Mouse (Mus musculus) embryonic facial prominence, embryonic 15.5 days (tissue): Measurements from ENCODE around the gene Mfsd6l. TPM values are rescaled to one million over a fixed set of nuclear protein-coding genes. Genes with fewer than 3 reads are reported as not detected.

Experiments
- ATAC-seq: fragments of 200-750 bp; cut with Nextera tagmentation; 2 replicates; pipeline ENCODE4 v1.8.0; 2017; ENCODE audit warnings: low read depth, moderate TSS enrichment; ENCODE audit not compliant: insufficient number of reproducible peaks, low FRiP score, low TSS enrichment
- H3K27ac ChIP-seq: fragments of 300-500 bp; sonication (generic); replicated peaks from 2 replicates; pipeline ENCODE4 v1.5.1; 2015; ENCODE audit warnings: mild to moderate bottlenecking, inconsistent platforms
- H3K27me3 ChIP-seq: fragments of 300-500 bp; sonication (generic); 2 replicates; pipeline ENCODE4 v1.6.1; 2015; ENCODE audit warnings: inconsistent platforms
- H3K36me3 ChIP-seq: fragments of 300-500 bp; sonication (generic); 2 replicates; pipeline ENCODE4 v1.6.1; 2015; ENCODE audit warnings: mild to moderate bottlenecking, inconsistent platforms
- H3K4me1 ChIP-seq: fragments of 300-500 bp; sonication (generic); 2 replicates; pipeline ENCODE4 v1.6.1; 2015; ENCODE audit warnings: inconsistent platforms
- H3K4me2 ChIP-seq: fragments of 300-500 bp; sonication (generic); replicated peaks from 2 replicates; pipeline ENCODE4 v1.6.1; 2015; ENCODE audit warnings: mild to moderate bottlenecking, inconsistent platforms
- H3K4me3 ChIP-seq: fragments of 300-500 bp; sonication (generic); replicated peaks from 2 replicates; pipeline ENCODE4 v1.5.1; 2015; ENCODE audit warnings: mild to moderate bottlenecking, inconsistent platforms
- H3K9ac ChIP-seq: fragments of 300-500 bp; sonication (generic); 2 replicates; pipeline ENCODE4 v1.6.1; 2015; ENCODE audit warnings: inconsistent platforms
- H3K9me3 ChIP-seq: fragments of 300-500 bp; sonication (generic); replicated peaks from 2 replicates; pipeline ENCODE4 v1.6.1; 2016; ENCODE audit warnings: inconsistent platforms
- WGBS: fragments of 180-500 bp; shearing (Covaris S2); methylation state at CpG from one replicate; pipeline ENCODE4 v1.1.7; 2015; 5-methylcytosine and 5-hydroxymethylcytosine counted together
- polyA plus RNA-seq: library from polyadenylated mRNA; unstranded; fragments of >200 nt; fragmentation: Nextera tagmentation; extraction: Ambion mirVana; gene quantifications from 2 replicates; pipeline ENCODE4 v1.2.1, GENCODE M21; 2015

Gene Mfsd6l
- polyA plus RNA-seq, 1 experiment from 2014 or later = 3.4 TPM

DNA sequence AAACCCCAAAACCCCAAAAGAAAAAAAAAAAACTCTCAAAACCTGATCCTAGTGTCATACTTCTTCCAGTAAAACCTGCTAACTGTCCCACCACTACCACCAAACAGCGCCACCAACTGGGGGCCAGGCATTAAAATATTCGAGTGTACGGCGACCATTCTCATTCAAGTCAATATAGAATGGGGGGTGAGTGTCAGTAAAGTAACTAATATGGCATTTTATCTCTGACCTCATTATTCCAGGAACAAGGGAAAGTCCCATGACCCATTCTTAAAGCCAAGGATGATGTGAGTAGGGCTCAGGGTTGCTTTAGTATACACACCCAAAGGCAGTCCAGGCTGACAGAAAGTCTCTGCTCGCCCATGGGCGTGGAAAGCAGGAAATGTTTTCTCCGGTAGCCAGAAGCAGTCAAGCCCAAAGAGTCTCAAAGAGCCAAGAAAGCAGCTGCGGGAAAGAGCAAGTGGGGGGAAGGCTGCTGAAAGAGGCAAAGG is 2.0 kb upstream of the Mfsd6l start:
- no peaks in the 10 kb centered on the region for H3K36me3 ChIP-seq
- 36% methylated on average over 8 of the region's 8 CpGs for WGBS

DNA sequence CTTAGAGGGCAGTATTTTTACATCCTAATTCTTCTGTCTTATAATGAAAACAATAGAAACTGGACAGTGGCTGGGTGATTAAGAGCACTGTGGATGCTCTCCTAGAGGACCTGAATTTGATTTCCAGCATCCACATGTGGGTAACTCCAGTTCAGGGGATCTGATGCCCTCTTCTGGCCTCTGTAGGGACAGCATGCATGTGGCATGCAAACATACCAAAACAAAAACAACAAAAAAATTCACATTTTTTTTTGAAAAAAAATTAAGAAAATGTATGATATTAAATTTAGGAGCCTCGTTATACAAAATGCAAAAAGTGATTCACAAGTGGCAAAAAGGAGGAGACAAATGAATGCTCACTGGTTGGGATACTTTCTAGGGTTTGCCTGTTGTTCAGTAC is 3.6 kb downstream of the Mfsd6l start:
- no peak for ATAC-seq
- Histone ChIP-seq H3K9me3 (no peaks in the 10 kb centered on the region), H3K4me2 (no peak overlapping the region), H3K36me3 (no peaks in the 10 kb centered on the region), H3K4me1 (peaks cover 7% of the 10 kb centered on the region; the same call in 1 of the 2 replicates), H3K27me3 (peaks cover 9% of the 10 kb centered on the region; the same call in 1 of the 2 replicates), H3K27ac (no peak overlapping the region), H3K9ac (no peak overlapping the region), H3K4me3 (no peak overlapping the region)
- WGBS = 38% methylated on average over 1 of the region's 1 CpGs

More for the DNA sequence above, 2.0 kb upstream of the Mfsd6l start:
- Histone ChIP-seq H3K9ac (no peak overlapping the region), H3K4me2 (no peak overlapping the region), H3K4me3 (no peak overlapping the region), H3K27me3 (peaks cover 9% of the 10 kb centered on the region; the same call in 1 of the 2 replicates), H3K4me1 (peaks cover 7% of the 10 kb centered on the region; the same call in 1 of the 2 replicates), H3K27ac (no peak overlapping the region), H3K9me3 (no peaks in the 10 kb centered on the region)
- ATAC-seq = no peak

DNA sequence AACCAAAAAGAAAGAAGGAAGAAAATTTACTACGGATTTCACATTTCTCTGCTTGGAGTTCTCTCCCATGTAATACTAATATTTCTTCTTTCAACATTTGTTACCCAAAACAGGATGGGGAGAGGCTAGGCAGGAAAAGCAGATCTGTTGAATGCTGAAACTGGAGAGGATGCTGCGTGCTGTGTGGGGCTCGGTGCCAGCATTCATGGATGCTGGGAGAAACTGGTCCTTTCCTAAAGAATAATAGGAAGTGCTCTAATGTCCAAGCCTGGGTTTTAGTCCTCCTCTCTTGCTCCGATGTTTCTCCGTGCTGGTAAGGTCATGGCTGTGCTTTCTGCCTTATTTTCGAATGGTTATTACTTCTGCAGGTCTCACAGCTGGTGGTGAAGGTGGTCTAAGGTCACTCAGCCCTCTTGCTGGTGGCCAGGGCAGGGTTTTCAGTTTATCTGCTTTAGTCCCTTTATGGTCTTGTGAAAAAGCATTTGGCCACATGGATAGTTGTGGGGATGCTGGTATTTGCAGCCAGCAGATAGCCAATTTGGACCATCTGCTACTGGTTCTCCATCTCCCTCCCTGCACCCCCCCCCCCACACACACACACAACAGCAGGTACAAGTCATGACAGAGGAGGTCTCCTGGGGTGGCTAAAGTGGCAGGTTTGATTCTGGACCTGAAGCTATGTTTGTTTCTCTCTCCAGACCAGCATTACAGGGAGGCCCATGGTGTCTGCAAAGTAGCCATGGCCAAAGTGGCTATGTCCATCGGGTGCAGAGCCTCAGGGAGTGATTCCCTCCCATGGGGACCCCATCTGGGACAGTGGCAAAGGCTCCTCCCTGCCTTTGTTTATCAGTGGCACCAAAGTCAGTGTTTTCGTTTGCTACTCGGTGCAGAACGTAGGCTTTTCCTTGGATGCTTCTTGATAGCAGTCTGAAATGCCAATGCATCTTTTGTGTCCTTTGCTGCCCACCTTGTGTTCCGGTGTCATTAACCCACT is 6.3 kb downstream of the Mfsd6l start:
- Histone ChIP-seq H3K27me3 (no peaks in the 10 kb centered on the region), H3K27ac (no peak overlapping the region), H3K4me1 (0 out of 2 replicates have a peak, but pooled peaks cover 6% of the 10 kb centered on the region), H3K36me3 (no peaks in the 10 kb centered on the region), H3K9me3 (no peaks in the 10 kb centered on the region), H3K4me2 (no peak overlapping the region), H3K9ac (no peak overlapping the region), H3K4me3 (no peak overlapping the region)
- ATAC-seq = no peak
- WGBS = 77% methylated on average over 11 of the region's 11 CpGs

DNA sequence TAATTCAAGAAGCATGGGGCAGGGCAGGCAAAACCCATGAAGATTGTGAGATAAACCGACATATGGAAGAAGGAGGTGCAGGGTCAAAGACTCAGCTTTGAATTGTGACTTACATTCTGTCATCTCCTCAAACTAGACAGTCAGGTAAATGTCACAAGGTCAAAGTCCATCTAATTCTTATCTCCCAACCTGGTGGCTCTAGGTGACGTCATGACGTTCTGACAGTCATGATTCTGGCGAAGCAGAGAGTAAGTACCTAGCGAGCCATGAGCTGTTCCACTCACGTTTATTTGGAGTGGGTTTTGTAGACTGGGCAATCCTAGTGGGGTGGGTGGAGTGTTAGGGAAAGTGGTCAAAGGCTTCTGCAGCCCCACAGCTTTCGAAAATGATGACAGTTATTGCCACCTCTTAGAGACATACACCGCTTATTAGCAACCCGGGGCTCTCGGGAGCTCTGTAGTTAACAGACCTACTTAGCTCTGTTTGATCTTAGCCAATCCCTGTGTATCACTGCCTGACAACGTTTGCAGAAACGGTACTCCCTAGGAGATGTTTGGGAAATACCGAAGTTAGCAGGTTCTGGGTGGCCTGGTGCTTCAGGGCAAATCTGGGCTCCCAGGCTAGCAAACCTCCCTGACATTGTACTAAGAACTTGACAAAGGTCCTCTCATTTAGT is 8.5 kb downstream of the Mfsd6l start:
- H3K9me3 ChIP-seq = no peaks in the 10 kb centered on the region
- no peak for ATAC-seq
- WGBS = 68% methylated on average over 13 of the region's 13 CpGs

DNA sequence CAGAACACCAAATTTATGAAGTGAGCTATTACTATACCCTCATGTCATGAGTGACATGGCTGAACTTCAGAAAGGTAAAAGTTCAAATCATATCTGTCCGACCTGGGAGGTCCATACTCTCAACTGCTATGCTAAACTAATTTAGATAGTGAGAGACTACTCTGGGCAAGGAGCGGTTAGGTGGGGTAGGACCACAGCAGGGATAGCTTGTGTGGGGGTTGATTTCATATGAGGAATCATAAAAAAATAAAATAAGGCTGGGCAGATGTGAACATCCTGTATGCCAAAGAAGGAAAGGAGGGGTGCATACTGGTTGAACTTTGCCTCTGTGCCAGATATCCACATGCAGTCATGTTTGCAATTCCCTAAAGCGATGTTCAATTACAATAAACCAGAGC is 9.0 kb downstream of the Mfsd6l start:
- Histone ChIP-seq H3K4me2 (no peak overlapping the region), H3K36me3 (no peaks in the 10 kb centered on the region), H3K9me3 (no peaks in the 10 kb centered on the region), H3K9ac (no peak overlapping the region), H3K27me3 (no peaks in the 10 kb centered on the region), H3K4me3 (no peak overlapping the region), H3K27ac (no peak overlapping the region), H3K4me1 (0 out of 2 replicates have a peak, but pooled peaks cover 6% of the 10 kb centered on the region)
- ATAC-seq = no peak
- 79% methylated on average over 3 of the region's 3 CpGs for WGBS

More for the DNA sequence above, 8.5 kb downstream of the Mfsd6l start:
- H3K4me1 ChIP-seq = 0 out of 2 replicates have a peak, but pooled peaks cover 6% of the 10 kb centered on the region
- H3K27ac ChIP-seq = no peak overlapping the region
- H3K4me3 ChIP-seq = no peak overlapping the region
- H3K4me2 ChIP-seq = no peak overlapping the region
- H3K27me3 ChIP-seq = no peaks in the 10 kb centered on the region
- H3K36me3 ChIP-seq = no peaks in the 10 kb centered on the region
- H3K9ac ChIP-seq = no peak overlapping the region

DNA sequence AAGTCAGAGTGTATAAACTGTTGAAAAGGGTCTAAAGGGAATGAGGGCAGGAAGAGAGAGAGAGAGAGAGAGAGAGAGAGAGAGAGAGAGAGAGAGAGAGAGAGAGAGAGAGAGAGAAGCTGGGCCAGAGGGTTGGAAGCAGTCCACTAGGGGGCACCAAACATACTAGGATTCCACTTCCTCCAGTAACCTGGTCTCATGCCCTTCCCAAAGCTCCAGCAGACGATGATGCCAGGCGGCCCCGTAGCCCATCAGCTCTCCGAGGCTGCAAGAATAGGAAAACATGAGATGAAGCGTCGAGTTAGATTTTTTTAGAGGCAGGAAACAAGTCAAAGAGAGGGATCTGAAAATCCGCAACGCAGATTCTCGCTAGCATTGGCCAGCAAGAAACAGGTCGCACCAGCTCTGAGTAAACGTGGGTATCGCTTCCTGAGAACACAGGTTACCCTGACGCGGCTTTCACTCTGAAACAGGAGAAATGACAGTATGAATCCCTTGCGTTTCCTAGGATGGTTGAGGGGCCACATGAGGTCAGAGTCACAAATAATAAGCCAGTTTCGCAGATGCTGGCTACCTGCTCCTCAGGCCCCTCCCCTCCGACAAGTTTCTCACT is 10.6 kb downstream of the Mfsd6l start:
- H3K4me2 ChIP-seq = peak overlapping the region; percentile 63
- no peaks in the 10 kb centered on the region for H3K27me3 ChIP-seq
- H3K4me1 ChIP-seq = 0 out of 2 replicates have a peak, but pooled peaks cover 6% of the 10 kb centered on the region
- no peak for ATAC-seq
- H3K9me3 ChIP-seq = no peaks in the 10 kb centered on the region
- H3K27ac ChIP-seq = no peak overlapping the region
- peak overlapping the region; percentile 35 for H3K4me3 ChIP-seq
- H3K36me3 ChIP-seq = no peaks in the 10 kb centered on the region
- 16% methylated on average over 17 of the region's 17 CpGs for WGBS
- H3K9ac ChIP-seq = no peak overlapping the region

DNA sequence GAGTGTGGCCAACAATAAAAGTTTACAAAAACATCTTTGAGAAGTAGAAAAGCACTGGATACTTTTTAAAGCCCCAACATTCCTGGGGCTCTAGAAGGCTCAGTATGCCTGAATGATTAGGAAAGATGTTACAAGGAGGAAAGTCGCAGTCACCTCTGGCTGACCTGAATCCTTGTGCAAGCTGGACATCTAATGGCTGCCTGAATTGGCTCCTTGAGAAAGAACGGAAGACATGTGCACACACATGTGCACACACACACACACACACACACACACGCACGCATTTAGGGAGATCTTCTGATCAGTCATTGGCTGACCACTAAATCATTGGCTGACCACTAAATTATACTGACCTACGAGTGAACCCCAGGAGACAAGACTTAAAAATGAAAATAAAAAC is 14.9 kb downstream of the Mfsd6l start:
- H3K4me2 ChIP-seq = no peak overlapping the region
- no peak for ATAC-seq
- 77% methylated on average over 5 of the region's 5 CpGs for WGBS

DNA sequence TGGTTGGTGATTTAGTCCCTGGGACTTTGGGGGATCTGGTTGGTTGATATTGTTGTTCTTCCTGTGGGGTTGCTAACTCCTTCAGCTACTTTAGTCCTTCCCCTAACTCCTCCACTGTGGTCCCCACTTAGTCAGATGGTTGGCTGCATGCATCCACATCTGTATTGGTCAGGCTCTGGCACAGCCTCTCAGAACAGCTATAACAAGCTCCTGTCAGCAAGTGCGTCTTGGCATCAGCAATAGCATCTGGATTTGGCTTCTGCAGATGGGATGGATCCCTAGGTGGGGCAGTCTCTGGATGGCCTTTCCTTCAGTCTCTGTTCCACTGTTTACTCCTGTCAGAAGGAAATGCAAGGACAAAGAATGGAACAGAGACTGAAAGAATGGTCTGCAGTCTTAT is 21.1 kb downstream of the Mfsd6l start:
- WGBS = 76% methylated on average over 1 of the region's 1 CpGs
- no peak for ATAC-seq

More for the DNA sequence above, 14.9 kb downstream of the Mfsd6l start:
- Histone ChIP-seq H3K9me3 (no peaks in the 10 kb centered on the region), H3K27ac (no peak overlapping the region), H3K9ac (no peak overlapping the region), H3K27me3 (no peaks in the 10 kb centered on the region), H3K4me3 (no peak overlapping the region), H3K36me3 (no peaks in the 10 kb centered on the region), H3K4me1 (0 out of 2 replicates have a peak, but pooled peaks cover 6% of the 10 kb centered on the region)

DNA sequence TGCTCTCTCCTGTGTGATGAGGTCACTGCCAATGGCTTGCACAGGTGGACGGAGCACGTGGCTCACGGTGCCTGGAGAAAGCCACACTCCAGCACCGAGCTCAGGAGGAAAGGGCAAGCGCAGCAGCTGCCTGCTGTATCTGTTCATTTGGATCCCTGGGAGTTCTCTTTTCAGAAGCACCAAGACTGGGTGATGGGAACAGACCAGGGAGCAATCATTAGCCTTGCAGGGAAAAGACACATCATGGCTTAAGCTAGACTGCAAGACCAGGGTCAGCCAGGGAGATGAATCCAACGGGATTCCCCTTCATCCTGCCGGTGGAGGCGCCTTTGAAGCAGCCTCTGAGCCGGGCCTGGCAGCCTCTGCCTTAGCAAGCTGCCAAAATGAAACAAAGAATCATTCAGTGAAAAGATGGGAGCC is 23.5 kb downstream of the Mfsd6l start:
- no peak for ATAC-seq
- Histone ChIP-seq H3K36me3 (no peaks in the 10 kb centered on the region), H3K27me3 (no peaks in the 10 kb centered on the region), H3K4me1 (peaks cover 14% of the 10 kb centered on the region; the same call in 1 of the 2 replicates), H3K4me3 (no peak overlapping the region), H3K9me3 (no peaks in the 10 kb centered on the region), H3K9ac (no peak overlapping the region), H3K4me2 (no peak overlapping the region; the same call in 1 of the 2 replicates), H3K27ac (peak overlapping the region; percentile 17; the same call in 1 of the 2 replicates)
- WGBS = 31% methylated on average over 9 of the region's 9 CpGs

More for the DNA sequence above, 21.1 kb downstream of the Mfsd6l start:
- Histone ChIP-seq H3K9ac (no peak overlapping the region), H3K9me3 (no peaks in the 10 kb centered on the region), H3K4me2 (no peak overlapping the region), H3K27me3 (no peaks in the 10 kb centered on the region), H3K4me1 (peaks cover 9% of the 10 kb centered on the region; the same call in 1 of the 2 replicates), H3K4me3 (no peak overlapping the region), H3K27ac (no peak overlapping the region), H3K36me3 (no peaks in the 10 kb centered on the region)

DNA sequence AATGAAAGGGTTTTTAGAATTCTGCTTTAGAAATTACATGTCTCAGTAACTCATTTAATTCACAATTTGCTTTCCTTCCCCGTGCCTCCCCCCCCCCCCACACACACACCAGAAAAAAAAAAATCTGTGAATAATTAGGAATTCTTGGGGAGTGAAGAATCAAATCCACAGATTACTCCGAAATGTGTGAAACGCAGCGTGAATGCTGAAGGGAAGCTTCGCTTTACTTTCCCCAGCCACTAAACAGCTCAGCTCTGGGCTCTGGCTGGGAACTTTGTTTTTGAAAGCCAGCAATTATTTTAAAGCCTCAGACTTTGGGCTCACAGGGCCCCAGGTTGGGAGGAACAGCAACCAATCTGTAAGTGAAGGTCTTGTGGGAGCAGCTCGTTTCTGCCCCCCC is 24.6 kb downstream of the Mfsd6l start:
- H3K4me1 ChIP-seq = peaks cover 14% of the 10 kb centered on the region; the same call in 1 of the 2 replicates
- H3K9ac ChIP-seq = no peak overlapping the region
- 0 out of 2 replicates have a peak overlapping the region, but pooled peaks have one; percentile 34 for H3K27ac ChIP-seq
- WGBS = 23% methylated on average over 6 of the region's 6 CpGs
- no peaks in the 10 kb centered on the region for H3K9me3 ChIP-seq
- ATAC-seq = no peak
- H3K4me2 ChIP-seq = no peak overlapping the region
- no peaks in the 10 kb centered on the region for H3K27me3 ChIP-seq
- H3K4me3 ChIP-seq = no peak overlapping the region
- no peaks in the 10 kb centered on the region for H3K36me3 ChIP-seq
